Mouse (Mus musculus) spleen, embryonic (tissue): ENCODE measurements around the gene Zdhhc18.

Source experiments
- CTCF ChIA-PET: fragments of 350-600 bp; sonication (Branson Sonifier 250); formaldehyde crosslinking; loops from one replicate; lab custom pipeline; 2022; lab: Charles Lee

The Zdhhc18 gene

DNA sequence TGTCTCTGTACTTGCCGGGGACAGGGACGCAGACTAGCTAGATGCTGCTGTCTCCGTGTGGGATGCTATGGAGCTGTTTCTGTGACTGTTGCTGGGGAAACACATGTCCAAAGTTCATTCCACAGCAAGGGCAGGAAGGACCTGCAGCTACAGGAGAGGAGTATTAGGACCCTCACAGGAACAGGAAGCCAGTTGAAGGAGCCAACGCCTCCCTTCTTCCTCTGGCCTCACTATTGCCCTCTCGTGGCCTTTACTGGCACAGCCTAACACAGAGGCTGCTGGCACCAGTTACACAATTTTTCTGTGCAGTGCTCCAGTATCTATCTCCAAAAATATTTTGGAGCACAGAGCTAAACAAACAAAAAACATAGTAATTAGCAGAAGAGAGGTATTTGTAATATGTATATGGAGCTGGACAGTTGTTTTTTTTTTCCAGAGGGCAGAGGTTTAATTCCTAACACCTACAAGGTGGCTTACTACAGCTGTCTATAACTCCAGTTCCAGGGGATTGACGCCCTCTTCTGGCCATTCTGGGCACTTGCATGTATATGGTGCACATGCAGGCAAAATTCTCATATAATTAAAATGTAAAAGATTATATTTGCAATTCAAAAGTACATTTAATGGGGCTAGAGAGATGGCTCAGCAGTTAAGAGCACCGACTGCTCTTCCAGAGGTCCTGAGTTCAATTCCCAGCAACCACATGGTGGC, at the start of gene Zdhhc18:
Zdhhc18 (minus strand) TSS at position 166 of the 711 bp plus-strand sequence.
- CTCF ChIA-PET, result interaction anchor here (0.6 to 1.7 kb wide), 7 partner anchors 10 to 185 kb away, joined by 3 to 5 read pairs (median 5); no protein-coding TSS in a partner anchor

DNA sequence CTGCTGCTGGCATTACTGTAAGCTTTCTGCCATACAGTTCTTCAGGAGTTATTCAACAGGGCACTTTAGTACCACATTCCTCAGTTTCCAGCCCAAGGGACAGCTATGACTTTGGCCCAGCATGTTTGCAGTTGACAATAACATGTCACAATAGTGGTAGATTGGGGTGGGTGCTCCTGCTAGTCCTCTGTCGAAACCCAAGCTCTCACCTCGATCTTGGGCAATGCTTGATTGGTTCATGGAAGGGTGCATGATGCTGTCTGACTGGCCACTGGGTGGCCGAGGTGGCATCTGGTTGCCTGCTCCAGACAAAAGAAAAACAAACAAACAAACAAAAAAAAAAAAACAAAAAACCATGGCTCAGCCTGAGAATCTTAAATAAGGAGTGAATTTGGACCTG, 45.4 kb upstream of the Zdhhc18 start:
- CTCF ChIA-PET, result interaction anchor here (0.7 kb wide), 1 partner anchor 134 kb away, joined by 3 read pairs; no protein-coding TSS in a partner anchor

DNA sequence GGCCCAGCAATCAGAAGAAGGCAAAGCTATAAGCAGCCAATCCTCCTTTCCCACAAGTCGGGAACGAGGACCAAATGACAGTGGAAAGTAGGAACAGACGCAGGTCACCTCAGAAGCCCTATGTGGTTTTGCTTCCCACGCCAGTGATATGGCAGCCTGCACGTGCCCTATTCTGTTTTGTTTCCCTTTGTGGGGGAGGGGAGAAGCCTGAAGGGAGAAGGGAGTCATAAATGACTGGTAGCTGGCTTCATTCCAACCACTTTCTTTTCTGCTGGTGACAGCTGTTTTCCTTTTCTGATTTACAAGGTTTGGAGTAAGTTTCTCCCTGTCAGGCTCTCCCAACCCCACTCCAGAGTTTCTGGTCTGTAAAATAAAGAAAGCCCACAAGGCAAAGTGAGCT, 40.3 kb upstream of the Zdhhc18 start:
- CTCF ChIA-PET, result interaction anchor here (0.9 kb wide), 1 partner anchor 14 kb away, joined by 3 read pairs; no protein-coding TSS in a partner anchor

DNA sequence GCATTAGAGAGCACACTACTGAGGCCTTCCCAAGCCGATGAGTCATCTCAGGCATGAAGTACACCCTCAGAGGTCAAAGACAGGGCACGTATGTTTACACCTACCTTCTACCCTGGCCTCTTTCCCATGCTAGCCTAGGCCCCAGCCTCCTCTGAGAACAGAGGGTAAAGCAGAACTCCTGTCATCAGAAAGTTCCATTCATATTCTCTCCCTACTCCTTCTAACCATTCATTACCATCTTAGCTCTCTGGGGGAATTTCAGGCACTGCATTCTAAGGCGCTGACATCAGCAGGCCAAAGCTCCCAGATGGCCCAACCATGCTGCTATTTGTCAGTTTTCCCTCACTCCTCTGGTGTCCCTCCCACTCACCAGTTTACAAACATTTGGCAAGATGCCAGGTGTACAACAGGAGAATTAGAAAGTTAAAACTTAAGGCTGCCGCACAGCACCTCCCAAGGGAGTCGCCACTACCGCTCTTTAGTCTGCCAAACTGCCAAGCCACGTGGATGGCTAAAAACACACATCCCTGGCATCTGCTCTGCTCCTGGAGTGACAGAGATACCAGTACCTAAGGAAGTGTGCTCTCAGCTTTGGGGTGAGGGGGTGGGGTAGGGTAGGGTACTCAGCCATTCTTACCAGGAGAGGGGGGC, 38.6 kb upstream of the Zdhhc18 start:
- CTCF ChIA-PET, result interaction anchor here (0.5 to 1.0 kb wide), 2 partner anchors 9 kb away, joined by 3 to 9 read pairs; no protein-coding TSS in a partner anchor

DNA sequence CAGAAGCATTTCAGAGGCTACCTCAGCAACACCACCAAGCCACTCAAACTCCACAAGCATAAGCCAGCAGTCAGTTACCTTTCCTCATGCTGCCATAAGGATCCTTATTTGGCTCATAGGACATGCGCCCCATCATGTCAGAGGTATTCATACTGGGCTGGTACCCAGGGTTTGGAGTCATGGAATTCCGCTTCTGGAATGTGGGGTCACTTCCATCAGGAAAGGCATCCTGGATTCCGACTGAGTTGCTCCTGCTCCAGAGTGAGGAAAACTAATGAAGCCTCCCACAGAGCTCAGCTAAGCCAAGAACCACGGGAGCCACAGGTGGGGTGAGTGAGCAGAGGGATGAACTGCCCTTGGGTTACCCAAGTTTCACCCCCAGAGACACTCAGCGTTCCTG, 37.2 kb upstream of the Zdhhc18 start:
- CTCF ChIA-PET, result no interaction called here

DNA sequence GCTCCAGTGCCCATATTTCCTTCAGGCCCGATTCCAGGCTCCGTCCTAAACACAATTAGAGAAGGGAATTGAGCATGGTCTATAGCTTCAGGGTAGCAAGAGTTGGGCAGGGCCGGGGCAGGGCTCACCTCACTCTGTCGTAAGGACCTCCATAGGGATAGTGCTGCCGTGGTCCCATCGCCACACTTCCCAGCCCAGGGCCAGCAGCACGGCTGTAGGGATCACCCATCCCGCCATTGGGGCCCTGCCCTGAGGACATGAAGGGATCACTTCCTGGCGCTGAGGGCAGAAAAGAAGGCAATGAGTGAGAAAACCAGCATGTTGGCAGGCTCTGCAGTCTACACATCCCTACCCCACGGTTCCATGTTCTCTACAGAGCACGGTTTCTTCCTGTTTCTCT, 36.6 kb upstream of the Zdhhc18 start:
- CTCF ChIA-PET, result interaction anchor here (0.5 to 0.7 kb wide), 2 partner anchors 28 to 151 kb away, joined by 3 to 14 read pairs; no protein-coding TSS in a partner anchor

DNA sequence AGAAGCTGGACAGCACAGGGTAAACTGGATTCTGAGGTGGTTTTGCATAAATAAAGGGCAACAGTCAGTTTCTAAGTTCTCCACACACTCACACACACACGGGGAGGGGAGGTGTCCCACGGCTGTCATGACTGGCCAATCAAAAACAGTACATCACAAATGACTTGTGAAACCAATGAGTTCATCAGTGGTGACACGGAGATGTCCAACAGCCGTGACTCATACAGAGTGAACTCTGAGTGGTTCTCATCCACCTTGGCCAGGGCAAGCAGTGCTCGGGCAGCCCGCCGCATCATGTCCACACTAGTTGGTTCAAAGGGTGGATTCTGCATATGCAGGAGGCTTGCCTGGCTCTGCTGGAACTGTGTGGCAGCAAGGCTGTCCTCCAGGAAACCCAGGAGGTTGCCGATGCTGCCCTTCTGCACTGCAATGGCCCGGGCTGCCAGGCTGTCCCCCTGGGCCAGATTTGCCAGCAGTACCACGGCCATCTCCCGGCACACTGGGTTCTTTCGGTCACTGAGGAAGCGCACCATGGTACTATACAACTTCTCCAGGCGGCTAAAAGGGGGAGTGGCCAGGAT, 30.3 kb upstream of the Zdhhc18 start:
- CTCF ChIA-PET, result interaction anchor here (0.7 kb wide), 1 partner anchor 8 kb away, joined by 9 read pairs; no protein-coding TSS in a partner anchor

DNA sequence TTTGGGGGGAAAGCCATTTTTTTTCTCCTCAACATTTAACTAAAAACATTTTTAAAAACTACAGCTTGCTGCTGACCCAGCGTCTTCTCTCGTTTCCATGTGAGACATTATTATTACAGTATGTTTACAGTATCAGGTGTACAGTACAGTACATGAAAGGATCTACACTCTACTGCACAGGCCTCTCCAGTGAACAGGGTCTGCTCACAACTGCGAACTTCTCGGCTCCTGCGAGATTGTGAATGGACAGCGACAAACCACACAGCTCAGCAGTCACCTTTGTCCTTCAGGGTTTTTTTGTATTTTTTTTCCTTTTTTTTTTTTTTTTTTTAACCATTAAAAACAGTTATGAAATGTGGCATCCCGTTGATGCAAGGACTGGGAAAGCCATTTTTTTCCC, 29.7 kb upstream of the Zdhhc18 start:
- CTCF ChIA-PET, result interaction anchor here (0.6 to 0.7 kb wide), 2 partner anchors 9 to 207 kb away, joined by 3 to 9 read pairs; no protein-coding TSS in a partner anchor

DNA sequence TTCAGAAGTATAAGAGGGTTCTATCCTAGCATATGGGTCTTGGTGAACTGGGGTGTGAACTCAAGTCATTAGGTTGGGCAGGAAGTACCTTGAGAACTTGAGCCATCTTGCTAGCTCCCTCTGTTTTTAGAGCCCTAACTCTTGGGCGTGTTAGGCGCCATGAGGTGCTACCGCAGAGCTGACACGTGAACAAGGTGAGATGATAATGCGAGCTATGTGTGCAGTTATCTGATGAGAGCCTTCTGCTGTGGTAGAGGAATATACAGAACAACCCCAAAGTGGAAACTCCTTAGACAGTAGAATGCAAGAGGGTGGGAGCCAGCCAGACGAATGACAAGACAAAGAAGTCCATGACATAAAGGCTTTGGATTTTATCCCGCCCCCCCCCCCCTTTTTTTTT, 27.3 kb upstream of the Zdhhc18 start:
- CTCF ChIA-PET, result interaction anchor here (0.7 kb wide), 2 partner anchors 48 to 198 kb away, joined by 8 read pairs; no protein-coding TSS in a partner anchor

DNA sequence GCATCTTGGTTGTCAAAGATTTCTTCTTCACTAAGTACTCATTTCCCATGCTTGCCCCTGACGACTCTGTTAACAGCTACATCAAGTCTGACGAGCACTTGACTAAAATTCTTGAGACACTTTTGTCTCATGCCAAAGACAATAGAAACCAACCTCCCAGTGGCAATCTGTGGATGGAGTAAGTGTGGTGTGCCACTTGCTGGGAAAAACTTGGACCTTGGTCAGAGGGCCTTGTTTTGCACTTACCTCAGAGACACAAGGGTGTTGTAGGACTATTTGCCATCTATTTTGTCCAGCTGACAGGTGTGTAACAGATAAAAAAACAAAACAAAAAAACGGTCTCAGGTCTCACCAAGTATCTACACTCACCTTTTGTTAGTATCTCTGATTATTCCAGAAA, 26.2 kb upstream of the Zdhhc18 start:
- CTCF ChIA-PET, result no interaction called here

DNA sequence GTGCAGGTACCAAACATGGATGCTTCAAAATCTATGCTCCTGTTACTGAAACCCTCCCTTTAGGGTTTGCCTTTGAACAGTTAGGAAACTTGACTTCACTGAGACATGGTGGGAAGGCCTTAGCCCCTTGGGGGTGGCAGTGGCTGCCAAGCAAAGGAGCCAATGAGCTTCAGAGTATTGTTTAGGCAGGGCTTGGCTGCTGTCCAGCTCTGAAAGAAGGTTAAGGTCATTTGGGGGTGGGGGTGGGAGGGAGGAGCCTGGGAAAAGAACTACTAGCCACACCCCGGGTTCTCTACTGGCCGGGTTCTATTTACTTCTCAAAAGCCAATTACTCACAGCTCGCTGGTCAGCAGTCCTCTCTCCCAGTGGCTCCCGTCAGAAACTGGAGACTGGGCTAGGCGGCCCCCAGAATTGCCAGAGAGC, 25.7 kb upstream of the Zdhhc18 start:
- CTCF ChIA-PET, result no interaction called here

DNA sequence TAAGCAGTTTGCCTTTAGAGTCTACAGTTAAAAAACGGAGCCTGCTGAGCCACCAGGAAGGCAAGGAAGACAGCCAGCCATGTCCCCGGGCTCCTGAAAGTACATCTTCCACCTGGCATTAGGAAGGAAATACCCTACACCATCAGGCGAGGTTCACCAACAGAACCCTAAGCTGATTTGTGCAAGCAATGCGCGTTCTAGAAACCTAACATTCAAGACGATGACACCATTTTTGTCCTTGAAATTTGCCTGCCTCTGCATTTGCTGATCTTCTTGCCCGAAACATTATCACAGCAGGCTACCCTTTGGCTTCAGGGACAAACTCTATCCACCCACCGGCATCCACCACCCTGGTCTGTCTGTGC, 24.4 kb upstream of the Zdhhc18 start:
- CTCF ChIA-PET, result interaction anchor here (1.0 kb wide), 1 partner anchor 81 kb away, joined by 3 read pairs; no protein-coding TSS in a partner anchor

DNA sequence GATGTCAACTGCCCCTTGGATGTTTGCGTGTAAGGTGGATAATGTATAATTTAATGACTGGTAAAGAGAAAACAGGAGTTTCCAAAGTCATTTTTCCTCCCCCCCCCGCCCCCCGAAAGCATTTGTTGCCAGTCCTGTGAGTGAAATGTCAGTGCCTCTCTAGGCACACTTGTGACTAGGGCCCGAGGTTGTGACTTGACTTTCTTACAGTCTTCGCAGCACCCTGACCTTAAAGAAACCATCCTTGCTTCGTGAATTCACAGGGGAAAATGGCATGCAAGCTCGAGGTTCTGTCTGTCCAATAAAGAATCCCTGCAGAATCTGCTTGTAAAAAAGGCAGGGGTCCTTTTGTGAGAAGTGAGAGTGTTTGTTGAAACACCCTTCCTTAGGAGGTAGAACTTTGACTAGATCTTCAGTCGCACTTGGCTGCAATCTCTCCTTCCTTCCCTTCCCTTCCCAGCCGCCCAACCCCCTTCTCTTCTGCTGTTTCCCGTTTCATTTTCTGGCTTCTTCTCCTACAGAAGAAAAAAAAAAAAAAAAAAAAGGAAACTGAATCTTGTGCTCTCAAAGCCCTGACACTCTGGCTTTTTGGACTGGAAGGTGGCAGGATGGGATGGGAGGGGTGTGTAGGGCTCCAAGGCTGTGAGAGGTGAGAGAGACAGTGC, 23.8 kb upstream of the Zdhhc18 start:
- CTCF ChIA-PET, result interaction anchor here (0.6 to 0.7 kb wide), 7 partner anchors 9 to 1136 kb away, joined by 3 to 8 read pairs (median 4); no protein-coding TSS in a partner anchor

DNA sequence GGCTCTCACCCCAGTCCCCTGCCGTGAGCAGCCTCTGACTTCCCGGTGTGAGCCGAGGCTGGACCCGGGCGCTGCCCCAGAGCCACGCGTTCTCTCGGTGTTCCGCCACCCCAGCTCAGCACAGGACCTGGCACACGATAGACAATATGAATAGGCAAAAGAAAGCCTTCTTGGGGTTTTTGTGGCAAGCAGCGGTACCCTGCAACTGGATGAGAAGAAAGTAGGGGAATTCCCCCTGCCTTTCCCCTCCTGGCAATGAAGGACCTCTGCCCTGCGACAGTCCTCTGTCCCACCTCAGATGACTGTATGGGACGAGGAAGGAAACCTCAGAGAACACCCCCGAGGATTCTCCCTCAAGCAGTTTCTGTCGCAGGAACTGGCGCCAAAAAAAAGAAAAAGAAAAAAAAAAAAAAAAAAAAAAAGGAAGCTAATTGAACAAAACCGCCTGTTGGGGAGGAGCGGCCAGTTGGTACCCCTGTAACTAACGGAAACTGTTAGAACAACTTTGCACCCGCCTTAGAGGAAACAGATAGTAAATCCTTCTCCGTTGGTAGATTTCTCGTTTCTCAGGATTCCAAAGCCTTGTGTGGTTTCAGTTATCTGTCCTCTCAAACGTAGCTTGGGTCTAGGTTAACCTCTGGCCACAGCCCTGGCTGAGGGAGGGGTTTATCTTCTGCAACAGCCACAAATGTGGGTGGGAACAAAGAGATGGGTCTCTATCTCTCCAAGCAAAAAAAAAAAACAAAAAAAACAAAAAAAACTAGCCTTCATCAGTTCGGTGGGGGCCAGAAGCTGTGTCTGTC, 23.1 kb upstream of the Zdhhc18 start:
- CTCF ChIA-PET, result interaction anchor here (0.6 to 0.7 kb wide), 7 partner anchors 8 to 1137 kb away, joined by 3 to 8 read pairs (median 4); no protein-coding TSS in a partner anchor

DNA sequence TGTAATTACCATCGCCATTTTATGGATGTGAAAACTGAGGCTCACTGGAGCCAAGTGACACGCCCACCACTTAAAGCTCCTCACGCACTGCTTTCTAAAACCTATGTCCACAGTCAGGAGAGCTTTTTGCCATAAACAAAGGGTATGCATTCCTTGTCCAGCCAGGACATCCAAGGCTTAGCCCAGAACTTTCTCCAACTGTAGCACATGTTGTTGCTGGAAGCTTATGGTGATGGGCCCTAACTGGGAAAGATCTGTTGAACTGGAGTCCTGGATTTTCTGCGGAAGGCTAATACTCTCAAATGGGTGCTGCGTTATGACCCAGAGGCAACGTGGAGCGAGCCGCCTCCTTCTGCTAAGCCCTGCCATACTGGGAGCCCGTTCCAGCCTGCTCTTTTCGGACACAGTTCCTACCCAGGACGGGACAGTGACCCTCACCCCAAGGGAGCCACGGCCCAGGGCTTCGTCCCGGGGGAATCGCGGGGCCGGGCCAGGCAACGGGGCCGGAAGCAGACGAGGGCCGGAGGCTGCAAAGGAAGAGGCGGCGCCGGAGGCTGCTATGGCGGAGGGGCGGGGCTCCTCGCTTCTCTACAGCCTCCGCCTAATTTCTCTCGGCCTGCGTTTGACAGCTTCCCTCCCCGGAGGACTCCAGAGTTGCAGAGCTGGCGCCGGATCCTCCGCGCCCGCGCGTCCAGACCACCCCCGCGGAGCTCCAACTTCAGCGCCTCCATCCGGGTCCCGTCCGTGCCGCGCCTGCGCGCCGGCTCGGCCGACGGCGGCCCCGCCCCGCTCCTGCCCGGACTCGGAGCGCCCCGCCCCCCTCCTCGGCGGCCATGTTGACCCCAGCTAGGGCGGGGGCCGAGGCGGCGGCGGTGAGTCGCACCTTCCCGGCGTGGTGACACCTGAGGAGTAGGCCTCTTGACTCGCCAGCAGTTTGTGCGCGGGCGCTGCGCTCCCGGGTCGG, 22.2 kb upstream of the Zdhhc18 start, which contains the start of gene Pigv:
Pigv (minus strand) TSS at position 767 of the 964 bp plus-strand sequence.
- CTCF ChIA-PET, result interaction anchor here (0.6 kb wide), 1 partner anchor 144 kb away, joined by 3 read pairs; no protein-coding TSS in a partner anchor

DNA sequence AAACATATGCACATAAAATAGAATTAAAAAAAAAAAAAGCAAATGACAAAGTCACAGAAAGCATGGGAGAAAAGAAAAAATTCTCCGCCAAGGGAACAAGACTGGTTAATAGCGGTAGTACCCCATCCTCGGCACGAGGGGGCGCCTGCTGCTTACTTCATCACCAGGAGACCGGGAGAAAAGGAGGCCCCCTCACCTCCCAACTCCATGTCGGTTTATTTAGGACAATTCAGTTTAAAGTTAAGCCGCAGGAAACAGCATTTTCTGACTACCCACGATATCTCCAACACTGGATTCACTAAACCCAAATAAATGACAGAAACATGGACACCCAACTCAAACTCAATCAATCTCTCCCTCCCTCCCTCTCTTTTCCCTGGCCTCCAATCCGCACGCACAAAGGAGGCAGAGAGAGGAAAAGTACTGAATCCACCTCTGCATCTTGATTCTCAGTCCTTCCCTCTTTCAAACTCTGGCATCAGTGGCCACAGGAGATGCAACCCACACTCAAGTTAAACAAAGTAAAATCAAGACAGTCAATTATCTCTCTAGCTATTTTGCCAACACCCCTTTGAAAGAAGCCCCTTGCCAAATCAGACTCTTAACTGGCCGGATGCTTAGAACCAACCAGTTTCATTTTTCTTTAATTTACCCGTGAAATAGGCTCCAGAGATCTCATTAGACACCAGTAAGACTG, 21.4 kb upstream of the Zdhhc18 start:
- CTCF ChIA-PET, result interaction anchor here (0.6 to 0.8 kb wide), 3 partner anchors 15 to 144 kb away, joined by 3 to 5 read pairs (median 3); no protein-coding TSS in a partner anchor

DNA sequence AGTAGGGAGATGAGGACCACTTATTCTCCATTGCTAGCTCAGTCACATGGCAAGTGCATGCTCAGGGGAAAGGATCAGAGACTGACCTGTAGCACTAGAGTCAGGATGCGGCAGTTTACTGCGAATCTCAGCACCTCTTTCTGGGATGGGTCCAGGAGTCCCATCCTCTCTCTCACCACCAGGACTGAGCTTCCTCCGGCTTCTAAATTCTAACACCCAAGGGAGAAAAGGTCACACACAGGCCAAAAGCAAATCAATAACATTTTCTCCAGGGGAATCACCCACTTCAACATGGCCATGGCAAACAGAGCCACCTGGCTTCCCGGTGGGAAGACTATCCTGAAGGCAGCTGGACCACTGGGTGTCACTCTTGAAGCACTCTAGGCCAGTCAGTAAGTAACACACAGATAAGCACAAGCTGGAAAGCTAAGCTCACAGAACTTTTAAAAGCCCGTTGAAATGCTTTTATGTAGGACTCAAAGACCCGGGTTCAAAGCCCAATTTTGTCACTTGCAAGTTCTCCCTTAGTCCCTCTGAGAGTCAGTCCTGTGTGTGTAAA, 19.8 kb upstream of the Zdhhc18 start:
- CTCF ChIA-PET, result interaction anchor here (0.6 to 1.5 kb wide), 3 partner anchors 13 to 158 kb away, joined by 3 to 30 read pairs (median 3); no protein-coding TSS in a partner anchor

DNA sequence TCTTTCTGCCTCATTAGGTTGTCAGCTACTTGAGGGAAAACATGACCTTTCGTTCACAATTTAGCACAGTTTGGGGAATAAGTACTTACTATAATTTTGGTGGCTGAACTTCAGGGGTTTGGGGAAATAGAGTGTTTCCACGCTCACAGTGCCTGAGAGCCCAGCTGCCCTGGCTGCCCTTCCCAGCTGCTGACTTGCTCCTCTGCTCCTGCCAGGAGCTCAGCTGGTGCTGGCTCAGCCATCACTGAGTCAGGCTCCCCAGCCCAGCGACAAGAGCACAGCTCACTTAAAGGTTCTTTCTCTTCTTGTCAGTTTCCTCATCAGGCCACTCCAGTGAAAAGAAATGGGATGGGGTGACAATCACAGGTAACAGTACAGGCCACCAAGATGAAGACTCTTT, 18.6 kb upstream of the Zdhhc18 start:
- CTCF ChIA-PET, result interaction anchor here (0.6 to 0.9 kb wide), 3 partner anchors 35 to 155 kb away, joined by 3 to 11 read pairs (median 3); no protein-coding TSS in a partner anchor
